ENCODE assay signal across 28 mouse cellular contexts in genomic region chr1:152033731-152034130, GRCm38 (mm10). TPM values are rescaled to one million over a fixed set of nuclear protein-coding genes. Genes with fewer than 3 reads are reported as not detected.
A peak's percentile ranks its signal among the peaks of the same experiment; 100 is the strongest.
DNase-seq lines count a peak whose midpoint lies in the region; ATAC-seq lines count a peak whose summit lies in the region.
"Had no signal": no experiment of that assay in that cellular context is flagged by ENCODE, and none has a peak within 500 bp of the region (broad histone marks: within the 10 kb centered on the region; RNA-seq: fewer than 3 reads in every experiment).

No protein-coding gene starts in this region.

- H3K4me3 ChIP-seq in kidney, embryonic 15.5 days (replicated peaks) = no peak overlapping the region
- H3K4me3 ChIP-seq in kidney, embryonic 14.5 days (ENCODE audit: low read length) = no peak overlapping the region
- H3K4me3 ChIP-seq: embryonic facial prominence, embryonic 13.5 days; embryonic facial prominence, embryonic 15.5 days; erythroblast, embryonic 14.5 days; forebrain, embryonic 10.5 days; forebrain, embryonic 12.5 days had no signal

- 66% methylated on average over 3 of the region's 3 CpGs for WGBS in kidney, embryonic 15.5 days
- 84% methylated on average over 3 of the region's 3 CpGs for WGBS in kidney, embryonic 14.5 days

- no peak for ATAC-seq in kidney, embryonic 15.5 days (replicated peaks; ENCODE audit: low FRiP score)
- no peak for ATAC-seq in kidney, embryonic 14.5 days (ENCODE audit: low FRiP score, low TSS enrichment)
- ATAC-seq: activated CD4-positive, CD25-positive, alpha-beta regulatory T cell, adult 4 months; CD4-positive, CD25-positive, alpha-beta regulatory T cell, adult 4 months; forebrain, embryonic 14.5 days; Patski had no signal

- no peaks in the 10 kb centered on the region for H3K27me3 ChIP-seq in kidney, embryonic 15.5 days
- no peaks in the 10 kb centered on the region for H3K27me3 ChIP-seq in kidney, embryonic 14.5 days (ENCODE audit: control insufficient read depth, insufficient read depth, low read length)
- H3K27me3 ChIP-seq: CH12.LX; embryonic facial prominence, embryonic 13.5 days; embryonic facial prominence, embryonic 15.5 days; forebrain, embryonic 12.5 days; Patski had no signal

- no peak overlapping the region for H3K4me2 ChIP-seq in kidney, embryonic 15.5 days
- no peak overlapping the region for H3K4me2 ChIP-seq in kidney, embryonic 14.5 days (replicated peaks; ENCODE audit: low read depth, low read length)
- H3K4me2 ChIP-seq: embryonic facial prominence, embryonic 13.5 days; embryonic facial prominence, embryonic 15.5 days; forebrain, embryonic 12.5 days had no signal

- peaks cover 20% of the 10 kb centered on the region for H3K4me1 ChIP-seq in kidney, embryonic 15.5 days
- no peaks in the 10 kb centered on the region for H3K4me1 ChIP-seq in kidney, embryonic 14.5 days (ENCODE audit: control insufficient read depth, insufficient read depth, low read length)

- no peaks in the 10 kb centered on the region for H3K36me3 ChIP-seq in kidney, embryonic 15.5 days
- no peaks in the 10 kb centered on the region for H3K36me3 ChIP-seq in kidney, embryonic 14.5 days (ENCODE audit: control insufficient read depth, insufficient read depth, low read length)
- H3K36me3 ChIP-seq: embryonic facial prominence, embryonic 13.5 days; embryonic facial prominence, embryonic 15.5 days; forebrain, embryonic 10.5 days; forebrain, embryonic 12.5 days; G1E had no signal

- peak; percentile 17 for DNase-seq in heart, adult 11 months
- DNase-seq in heart, postnatal 36 days = no peak
- peak; percentile 40 to 47 for DNase-seq in thymus, postnatal 10 days (ENCODE audit: low spot score in 2 of 2)
- peak; percentile 35 for DNase-seq in thymus, postnatal 25 days
- no peak for DNase-seq in layer of hippocampus, postnatal 10 days (ENCODE audit: low spot score in 2 of 2)
- DNase-seq: adrenal gland, postnatal 10 days; adrenal gland, postnatal 25 days; B cell, adult 2 months; cerebellum, adult 11 months; cerebellum, adult 18-20 months; cerebellum, adult 8-10 months; cerebellum, adult 9-11 months; cerebellum, postnatal 14 days; cerebellum, postnatal 36 days; embryo, embryonic 11 days had no signal

- intact Hi-C loops in heart, postnatal 36 days (cut with DNase I) = no loop called here

- H3K9me3 ChIP-seq in kidney, embryonic 15.5 days (replicated peaks) = no peaks in the 10 kb centered on the region
- H3K9me3 ChIP-seq in kidney, embryonic 14.5 days (ENCODE audit: control insufficient read depth, low read length) = 0 out of 2 replicates have a peak, but pooled peaks cover 5% of the 10 kb centered on the region
- H3K9me3 ChIP-seq: embryonic facial prominence, embryonic 15.5 days; forebrain, embryonic 10.5 days had no signal

- no peak overlapping the region for H3K27ac ChIP-seq in kidney, embryonic 15.5 days
- H3K27ac ChIP-seq in kidney, embryonic 14.5 days (ENCODE audit: low read depth, low read length) = no peak overlapping the region
- H3K27ac ChIP-seq: embryonic facial prominence, embryonic 13.5 days; embryonic facial prominence, embryonic 15.5 days; forebrain, embryonic 10.5 days; forebrain, embryonic 12.5 days had no signal

- no peak overlapping the region for H3K9ac ChIP-seq in kidney, embryonic 15.5 days
- H3K9ac ChIP-seq in kidney, embryonic 14.5 days (ENCODE audit: low read depth, low read length) = no peak overlapping the region
- H3K9ac ChIP-seq: embryonic facial prominence, embryonic 13.5 days; embryonic facial prominence, embryonic 15.5 days; forebrain, embryonic 12.5 days had no signal

RNA-seq across cellular contexts. Expression of gene 1700025G04Rik, which starts 56.2 kb away (rescaled TPM):
- 10 to 100 TPM; 41.2 to 44.2 TPM for total RNA-seq in heart, postnatal 36 days (2021)
- 10 to 100 TPM; 66.0 to 67.7 TPM for total RNA-seq in layer of hippocampus, postnatal 10 days (2021)
- polyA plus RNA-seq in kidney, embryonic 15.5 days (2015; fragmentation: Nextera tagmentation; extraction: Ambion mirVana) = 17.2 and 21.2 TPM in 2 replicates
- polyA plus RNA-seq in kidney, embryonic 14.5 days (2014; fragmentation: Nextera tagmentation; extraction: Ambion mirVana) = 17.9 and 24.4 TPM in 2 replicates
- polyA plus RNA-seq: G1E had no signal

Comparison
In these comparisons a context has a peak if more than half of its experiments do, and no peak if none do; other contexts are left out.
1. DNase-seq: peak in heart, adult 11 months (single experiment), thymus, postnatal 10 days (2 of 2) and thymus, postnatal 25 days (single experiment); none in heart, postnatal 36 days (0 of 2) and layer of hippocampus, postnatal 10 days (0 of 2).